Mouse (Mus musculus) thymus, postnatal 25 days (tissue): ENCODE data around the gene Hsf3.
"Not testable (repeated sequence)": the region's sequence is repeated elsewhere in the genome, so short reads cannot be mapped to it uniquely, and the experiment has no call there.

Experiments
- DNase-seq: peaks from one replicate; pipeline ENCODE4 v3.0.0; 2022

Gene Hsf3

DNA sequence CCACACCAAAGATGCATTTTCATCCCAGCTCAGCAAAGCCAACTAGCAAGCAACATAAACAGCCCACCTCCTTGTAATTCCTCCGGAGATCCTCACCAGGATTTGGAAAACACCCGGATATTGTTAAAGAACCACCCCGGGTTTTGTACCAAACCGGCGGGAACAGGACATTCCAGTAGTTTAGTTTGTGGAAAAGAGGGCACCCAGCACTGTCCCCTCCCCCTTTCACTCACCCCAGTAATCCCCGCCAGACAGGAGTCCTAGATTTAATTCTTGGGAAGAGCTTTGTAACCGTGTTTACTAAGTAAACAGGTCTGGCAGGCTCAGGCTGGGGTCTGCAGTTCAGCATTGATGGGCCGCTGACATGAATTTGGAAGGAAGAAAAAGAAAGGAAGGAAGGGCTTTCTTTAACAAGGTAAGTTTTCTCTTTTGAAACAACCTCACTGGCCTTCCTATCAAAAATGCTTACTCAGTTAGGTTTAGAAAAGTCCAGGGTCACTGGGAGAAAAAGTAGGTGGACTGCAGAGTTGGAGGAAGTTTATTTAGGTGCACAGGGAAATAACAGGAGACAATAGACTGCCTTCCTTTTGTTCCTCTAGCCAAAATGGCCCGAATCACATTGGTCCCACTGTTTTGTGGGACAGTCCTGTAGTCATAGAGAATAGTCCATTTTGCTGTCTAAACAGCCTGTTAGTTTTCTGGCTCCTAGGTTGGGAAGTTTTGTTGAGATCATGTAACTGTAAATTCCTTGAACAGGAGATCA, at the start of gene Hsf3:
Gene Hsf3 (minus strand): TSS at position 94 of the 763 bp plus-strand sequence.
- DNase-seq, result no peak

DNA sequence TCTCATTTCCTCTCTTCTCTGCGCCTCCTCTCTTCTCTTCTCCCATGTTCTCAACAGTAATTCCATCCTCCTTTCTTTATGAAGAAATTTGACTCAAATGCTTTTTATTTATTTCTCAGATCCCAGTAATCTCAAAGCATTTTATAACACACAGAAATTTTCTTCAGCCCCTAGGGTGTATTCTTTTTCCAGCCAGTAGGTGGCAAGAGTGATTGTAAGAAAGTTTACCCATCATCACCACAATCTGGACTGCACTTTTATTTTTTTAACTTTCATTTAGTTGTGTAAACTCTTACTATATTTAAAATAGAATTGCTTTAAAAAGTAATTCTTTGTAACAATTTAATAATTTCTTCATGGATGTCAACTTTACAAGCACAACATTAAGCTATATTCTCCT, 45.5 kb upstream of the Hsf3 start:
- DNase-seq, result no peak

- DNase-seq, result no peak
These were observed 945 bp downstream of the Hsf3 start, which contains the start of gene Heph for GRCm38 (mm10) chrX:96455149-96455548. Gene Heph (plus strand): TSS chrX:96455359.

DNA sequence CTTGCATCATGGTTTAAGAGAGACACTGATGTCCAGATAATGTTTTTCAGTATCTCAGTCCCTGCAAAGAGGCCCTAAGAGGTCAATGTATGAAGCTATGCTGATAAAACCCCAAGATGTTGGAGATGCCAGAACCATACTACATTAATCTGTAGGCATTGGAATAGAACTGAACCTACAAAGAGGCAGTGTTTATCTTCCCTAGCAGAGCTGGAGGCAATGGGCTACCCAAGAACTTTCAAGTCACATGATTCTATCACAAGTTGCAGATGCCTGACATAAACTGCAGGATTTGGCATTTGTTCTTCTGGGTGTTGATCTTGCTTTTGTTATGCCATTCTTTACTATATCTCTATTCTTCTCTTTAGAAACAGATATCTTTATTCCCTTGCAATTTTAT, 36.7 kb downstream of the Hsf3 start:
- no peak for DNase-seq

DNA sequence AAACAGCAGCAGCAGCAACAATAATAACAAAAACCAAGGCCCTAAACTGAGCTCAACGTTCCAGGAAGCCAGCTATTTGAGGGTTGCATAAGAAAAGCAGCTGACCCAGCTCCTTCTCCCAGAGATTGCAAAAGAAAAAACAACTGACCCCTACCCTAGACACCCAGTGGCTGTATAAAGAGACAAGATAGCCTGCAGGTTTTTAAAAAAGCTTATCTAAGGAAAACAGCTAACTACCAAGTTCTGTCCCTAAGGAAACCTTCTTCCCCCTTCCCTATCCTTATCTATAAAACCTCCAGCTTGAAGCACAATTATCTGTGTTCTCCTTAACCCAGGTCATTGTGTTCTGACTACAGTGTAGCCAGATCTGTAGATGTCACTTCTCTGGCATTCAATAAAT, 38.4 kb downstream of the Hsf3 start:
- DNase-seq, result no peak

DNA sequence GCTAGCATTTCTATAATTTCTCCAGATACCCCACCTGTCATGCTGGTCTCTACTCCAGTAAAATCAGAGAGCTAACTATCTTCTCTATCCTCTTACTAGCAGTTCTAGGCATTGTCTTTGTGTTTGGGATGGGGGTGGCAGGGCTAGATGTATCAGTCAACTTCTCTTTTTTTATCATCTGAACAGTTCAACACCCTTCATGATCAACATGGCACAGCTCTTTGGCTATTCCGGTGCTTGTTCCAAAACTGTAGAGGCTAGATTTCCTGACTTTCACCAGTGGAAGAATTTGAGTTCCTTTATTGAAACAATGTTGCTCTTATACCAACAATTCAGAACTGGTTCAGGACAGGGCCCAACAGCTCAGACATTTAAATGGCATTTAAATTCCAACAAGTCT, 39.1 kb downstream of the Hsf3 start:
- DNase-seq, result no peak

DNA sequence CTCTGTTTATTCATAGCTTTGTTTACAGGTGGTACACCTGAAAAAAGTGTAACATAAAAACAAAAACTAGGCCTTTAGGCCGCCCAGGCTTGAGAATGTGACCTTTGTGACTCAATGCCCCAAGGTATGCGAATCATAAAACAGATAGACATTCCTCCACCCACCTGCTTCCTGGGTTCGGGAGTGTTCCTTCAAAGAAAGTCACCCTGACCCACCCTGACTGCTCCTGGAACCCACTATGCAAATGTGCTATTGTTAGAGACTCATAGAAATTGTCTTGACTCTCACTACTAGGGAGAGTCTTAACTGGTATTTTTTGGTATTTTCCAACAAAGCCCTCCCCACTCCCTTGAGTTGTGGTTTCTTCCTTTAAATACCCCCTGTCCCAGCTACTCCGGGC, 40.7 kb downstream of the Hsf3 start:
- DNase-seq, result not testable (repeated sequence)

DNA sequence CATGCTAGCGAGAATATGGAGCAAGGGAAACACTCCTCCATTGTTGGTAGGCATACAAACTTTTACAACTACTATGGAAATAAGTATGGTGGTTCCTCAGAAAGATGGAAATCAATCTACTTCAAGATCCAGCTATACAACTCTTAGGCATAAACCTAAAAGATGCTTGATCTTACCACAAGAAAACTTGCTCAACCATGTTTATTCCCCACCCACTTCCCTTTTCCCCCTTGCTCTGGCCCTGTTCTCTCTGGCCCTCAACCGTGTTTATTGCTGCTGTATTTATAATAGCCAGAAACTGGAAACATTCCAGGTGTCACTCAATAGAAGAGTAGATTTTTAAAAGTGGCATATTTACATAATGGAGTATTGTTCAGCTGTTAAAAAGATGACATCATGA, 117.0 kb downstream of the Hsf3 start:
- DNase-seq, result no peak

GRCm38 (mm10) chrX:96329764-96330163, 126.3 kb downstream of the Hsf3 start:
- no peak for DNase-seq

GRCm38 (mm10) chrX:96293338-96293737, 162.8 kb downstream of the Hsf3 start, which contains the start of gene Vsig4:
Gene Vsig4 (minus strand): TSS chrX:96293438.
- no peak for DNase-seq

GRCm38 (mm10) chrX:96256509-96256908, 199.6 kb downstream of the Hsf3 start:
- no peak for DNase-seq
